Mouse (Mus musculus) CH12.LX (cell line): ENCODE data around the gene Gm19345. TPM values are rescaled to one million over a fixed set of nuclear protein-coding genes. Genes with fewer than 3 reads are reported as not detected.

ENCODE experiments used
- DNase-seq: peaks from one replicate; pipeline ENCODE4 v3.0.0-alpha.2; 2013; ENCODE audit errors: extremely low read depth
- H3K27ac ChIP-seq: 2 replicates; pipeline ENCODE4 v1.5.1; 2012; ENCODE audit warnings: low read depth, mild to moderate bottlenecking, control low read depth, moderate library complexity; ENCODE audit not compliant: insufficient read depth
- H3K27me3 ChIP-seq: replicated peaks from 2 replicates; pipeline ENCODE3; 2012; ENCODE audit warnings: inconsistent platforms
- H3K36me3 ChIP-seq, 2 experiments: replicated peaks in 1 of 2; 2 replicates each; pipeline versions ENCODE3 to v1.6.1; 2012; ENCODE audit warnings: inconsistent platforms in 1 of 2, low read length in 1 of 2, mild to moderate bottlenecking in 1 of 2, mixed read lengths in 1 of 2, moderate library complexity in 1 of 2; ENCODE audit not compliant: control insufficient read depth in 1 of 2, insufficient read depth in 1 of 2
- H3K4me1 ChIP-seq, 2 experiments: 2 replicates each; pipeline ENCODE4 v1.6.1; 2012; ENCODE audit warnings: inconsistent platforms in 1 of 2, moderate library complexity in 1 of 2; ENCODE audit not compliant: insufficient read depth in 2 of 2, control insufficient read depth in 1 of 2
- H3K4me2 ChIP-seq: 2 replicates; pipeline ENCODE4 v1.6.1; 2012; ENCODE audit warnings: low read depth, mild to moderate bottlenecking, control low read depth; ENCODE audit not compliant: poor library complexity, insufficient read depth, severe bottlenecking
- H3K4me3 ChIP-seq, 3 experiments: fragments of 150-350 bp in 1 of 3; sonication (generic) in 1 of 3; replicated peaks in 1 of 3; 2 replicates each; pipeline versions ENCODE3 to v1.5.1; 2011 to 2012; ENCODE audit warnings: low read depth in 2 of 3, low read length in 2 of 3, mild to moderate bottlenecking in 2 of 3, moderate library complexity in 2 of 3, control low read depth in 1 of 3, improper control_type of control experiment in 1 of 3, inconsistent platforms in 1 of 3, mixed read lengths in 1 of 3; ENCODE audit not compliant: poor library complexity in 1 of 3
- H3K79me2 ChIP-seq: replicated peaks from 2 replicates; pipeline ENCODE4 v1.6.1; 2012; ENCODE audit warnings: mild to moderate bottlenecking, moderate library complexity; ENCODE audit not compliant: control insufficient read depth, poor library complexity, insufficient read depth, severe bottlenecking; ENCODE audit errors: extremely low read depth
- H3K9ac ChIP-seq: 2 replicates; pipeline ENCODE4 v1.6.1; 2012; ENCODE audit warnings: low read depth, mild to moderate bottlenecking, control low read depth, moderate library complexity; ENCODE audit not compliant: insufficient read depth
- H3K9me3 ChIP-seq: replicated peaks from 2 replicates; pipeline ENCODE3; 2012; ENCODE audit warnings: low read length, inconsistent platforms, mixed read lengths
- BHLHE40 ChIP-seq: IDR thresholded peaks from 2 replicates; pipeline ENCODE4 v1.6.1; 2011; ENCODE audit warnings: mild to moderate bottlenecking, low read depth, low read length, improper control_type of control experiment
- CHD1 ChIP-seq: IDR thresholded peaks from 2 replicates; pipeline ENCODE4 v1.6.1; 2012; ENCODE audit warnings: low read depth, low read length, improper control_type of control experiment, inconsistent platforms
- CHD2 ChIP-seq: IDR thresholded peaks from 2 replicates; pipeline ENCODE4 v1.6.1; 2011; ENCODE audit warnings: low read length, improper control_type of control experiment
- CTCF ChIP-seq, 2 experiments: IDR thresholded peaks in 1 of 2; conservative IDR thresholded peaks in 1 of 2; 2 replicates each; pipeline ENCODE4 v1.5.1; 2011 to 2012; ENCODE audit warnings: low read depth in 2 of 2, low read length in 2 of 2, improper control_type of control experiment in 1 of 2, inconsistent platforms in 1 of 2, mild to moderate bottlenecking in 1 of 2, moderate library complexity in 1 of 2
- ELF1 ChIP-seq: IDR thresholded peaks from 2 replicates; pipeline ENCODE4 v1.6.1; 2014; ENCODE audit warnings: low read depth, mild to moderate bottlenecking, inconsistent platforms, low read length, improper control_type of control experiment
- GABPA ChIP-seq: IDR thresholded peaks from 2 replicates; pipeline ENCODE4 v1.6.1; 2012; ENCODE audit warnings: low read depth, low read length, improper control_type of control experiment, inconsistent platforms; ENCODE audit not compliant: insufficient replicate concordance
- HCFC1 ChIP-seq: IDR thresholded peaks from 2 replicates; pipeline ENCODE4 v1.6.1; 2012; ENCODE audit warnings: low read depth, mild to moderate bottlenecking, inconsistent platforms, low read length, improper control_type of control experiment
- IRF4 ChIP-seq: IDR thresholded peaks from 2 replicates; pipeline ENCODE4 v1.6.1; 2014; ENCODE audit warnings: low read depth, mild to moderate bottlenecking, inconsistent platforms, low read length, improper control_type of control experiment
- JUND ChIP-seq: conservative IDR thresholded peaks from 2 replicates; pipeline ENCODE4 v1.6.1; 2011; ENCODE audit warnings: low read depth, low read length, improper control_type of control experiment
- KAT2A ChIP-seq: IDR thresholded peaks from 2 replicates; pipeline ENCODE4 v1.6.1; 2012; ENCODE audit warnings: low read length, improper control_type of control experiment, inconsistent platforms; ENCODE audit not compliant: insufficient replicate concordance
- MAZ ChIP-seq: IDR thresholded peaks from 2 replicates; pipeline ENCODE4 v1.6.1; 2012; ENCODE audit warnings: low read depth, mild to moderate bottlenecking, inconsistent platforms, low read length, improper control_type of control experiment, moderate library complexity
- MEF2A ChIP-seq: IDR thresholded peaks from 2 replicates; pipeline ENCODE4 v1.6.1; 2014; ENCODE audit warnings: low read depth, mild to moderate bottlenecking, inconsistent platforms, low read length, improper control_type of control experiment, borderline replicate concordance
- NRF1 ChIP-seq: IDR thresholded peaks from 2 replicates; pipeline ENCODE4 v1.6.1; 2014; ENCODE audit warnings: low read depth, mild to moderate bottlenecking, inconsistent platforms, low read length, improper control_type of control experiment, moderate library complexity
- POLR2A ChIP-seq: IDR thresholded peaks from 2 replicates; pipeline ENCODE4 v1.6.1; 2011; ENCODE audit warnings: low read depth, mild to moderate bottlenecking, improper control_type of control experiment, low read length
- SIN3A ChIP-seq: IDR thresholded peaks from 2 replicates; pipeline ENCODE4 v1.6.1; 2012; ENCODE audit warnings: low read length, improper control_type of control experiment, inconsistent platforms
- UBTF ChIP-seq: IDR thresholded peaks from 2 replicates; pipeline ENCODE4 v1.6.1; 2012; ENCODE audit warnings: low read depth, mild to moderate bottlenecking, inconsistent platforms, low read length, improper control_type of control experiment, moderate library complexity
- ZNF384 ChIP-seq: IDR thresholded peaks from 2 replicates; pipeline ENCODE4 v1.6.1; 2012; ENCODE audit warnings: low read depth, low read length, improper control_type of control experiment, inconsistent platforms
- dilution Hi-C: fragments of 300-500 bp; cut with MboI; formaldehyde crosslinking; loops from 2 replicates; pipeline ENCODE4 v1.14.3; 2020; ENCODE audit warnings: low sequenced_read_pairs; ENCODE audit not compliant: extremely low pct_unique_long_range_greater_than_20kb, extremely low pct_ligation_motif_present
- in situ Hi-C: fragments of 300-500 bp; cut with MboI; formaldehyde crosslinking; loops from 3 replicates; pipeline ENCODE4 v1.14.3; 2019; ENCODE audit warnings: low sequenced_read_pairs, low pct_ligation_motif_present, low pct_unique_long_range_greater_than_20kb, mixed read lengths
- polyA plus RNA-seq: library from polyadenylated mRNA; unstranded; fragments of >175 nt; gene quantifications from 2 replicates; pipeline ENCODE4 v1.2.1, GENCODE M21; 2012; ENCODE audit warnings: low read depth; ENCODE audit not compliant: insufficient read length
- total RNA-seq, 2 experiments: library from RNA; depleted of rRNA; stranded (reverse); fragments of 300-350 nt in 1 of 2; fragments of >200 nt in 1 of 2; gene quantifications; 2 replicates each; pipeline ENCODE4 v1.2.3; 2012 to 2014

The Gm19345 gene
- total and polyA plus RNA-seq, 3 experiments: 0.59 to 4.1 TPM; not detected in 1

DNA sequence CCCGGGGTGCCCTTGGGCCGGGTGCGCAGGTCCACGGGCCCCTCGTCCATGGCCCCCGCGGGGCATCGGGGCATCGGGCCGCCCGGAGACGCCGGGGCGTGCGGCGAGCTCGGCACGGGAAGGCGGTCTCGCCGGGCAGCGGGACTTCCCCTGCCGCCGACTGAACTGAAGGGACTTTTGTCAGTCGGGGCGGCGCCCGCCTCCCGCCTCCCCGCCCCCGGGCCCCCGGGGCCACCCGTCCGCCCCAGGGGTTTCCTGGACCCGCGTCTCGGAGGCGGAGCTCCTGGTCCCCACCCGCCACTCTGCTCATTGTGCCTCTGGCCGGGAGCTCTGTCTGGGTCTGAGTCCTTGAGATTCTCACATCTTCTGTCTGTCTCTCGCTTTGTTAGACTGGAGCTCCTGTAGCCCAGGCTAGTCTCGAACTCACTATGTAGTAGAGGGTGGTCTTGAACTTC lies 29.2 kb upstream of the Gm19345 start, which contains the start of gene Bcl3 (continued):
- TF ChIP-seq ELF1 (peak; percentile 42), NRF1 (0 out of 2 replicates have a peak, but pooled peaks have one; percentile 22), JUND (no peak), CTCF (conservative IDR thresholded peaks at IDR 0.05 in 1 of 2, IDR thresholded peaks at IDR 0.05 in 1 of 2; ENCODE audit: low read depth in 2 of 2, low read length in 2 of 2) (no peak), GABPA (no peak), UBTF (peak; percentile 82), BHLHE40 (peak; percentile 92), SIN3A (peak; percentile 71)

DNA sequence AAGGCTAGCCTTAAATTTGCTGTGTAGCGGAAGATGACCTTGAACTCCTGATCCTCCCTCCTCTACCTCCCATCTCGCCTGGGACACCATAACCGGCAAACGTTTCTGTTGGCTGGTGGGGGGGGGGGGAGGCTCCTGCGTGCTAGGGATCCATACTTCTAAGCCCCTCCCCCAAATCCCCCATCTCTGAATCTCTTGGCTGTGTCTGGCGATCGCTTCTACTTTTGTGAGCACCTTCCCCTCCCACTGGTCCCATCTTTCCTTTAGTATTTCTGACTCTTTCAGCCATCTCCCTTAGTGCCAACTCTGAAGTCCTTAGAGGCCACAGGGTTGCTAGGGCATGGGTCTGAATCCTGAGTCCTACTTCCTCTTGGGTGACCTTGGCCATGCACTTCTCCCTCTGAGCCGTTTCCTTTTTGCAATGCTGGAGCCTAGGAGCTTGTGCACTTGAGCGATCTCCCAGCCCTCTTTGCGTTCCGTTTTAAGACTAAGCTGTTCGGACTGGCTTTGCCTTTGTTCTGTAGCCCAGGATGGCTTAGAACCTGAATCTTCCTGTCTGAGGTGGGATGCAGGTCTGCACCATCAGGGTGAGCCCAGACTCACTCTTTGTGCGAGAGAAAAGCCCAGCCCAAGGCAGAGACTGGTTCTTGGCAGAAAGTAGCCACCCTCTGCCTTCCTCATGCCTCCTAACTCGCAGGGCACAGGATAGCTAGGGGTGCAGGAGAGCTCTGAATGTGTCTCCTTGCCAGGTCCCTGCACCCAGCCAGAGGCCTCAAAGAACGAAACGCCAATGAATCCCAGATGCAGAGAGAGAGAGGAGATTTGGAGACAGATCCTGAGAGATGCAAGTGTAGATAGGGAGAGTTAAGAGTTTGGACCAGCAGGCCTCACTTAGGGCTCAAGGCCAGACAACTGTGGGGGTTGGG lies 28.3 kb upstream of the Gm19345 start:
- Histone ChIP-seq H3K4me2 (peak overlapping the region; percentile 77), H3K36me3 (peaks cover 13 to 26% of the 10 kb centered on the region in 2 experiments), H3K9ac (peak overlapping the region; percentile 93; the same call in 1 of the 2 replicates), H3K9me3 (peaks cover 5% of the 10 kb centered on the region), H3K27ac (peak overlapping the region; percentile 97), H3K27me3 (no peaks in the 10 kb centered on the region), H3K4me3 (peak overlapping the region; percentile 64 to 92 (median 82)), H3K79me2 (peaks cover 34% of the 10 kb centered on the region), H3K4me1 (peaks cover 24 to 49% of the 10 kb centered on the region in 2 experiments)
- dilution Hi-C loops: no loop called here
- DNase-seq: peak; percentile 56
- in situ Hi-C loops: no loop called here
- TF ChIP-seq POLR2A: no peak
- TF ChIP-seq KAT2A: 0 out of 2 replicates have a peak, but pooled peaks have one; percentile 31
- TF ChIP-seq CHD1: peak; percentile 50; the same call in 1 of the 2 replicates
- TF ChIP-seq MAZ: peak; percentile 68; the same call in 1 of the 2 replicates
- peak; percentile 19; the same call in 1 of the 2 replicates for TF ChIP-seq HCFC1
- 0 out of 2 replicates have a peak, but pooled peaks have one; percentile 28 for TF ChIP-seq UBTF
- 0 out of 2 replicates have a peak, but pooled peaks have one; percentile 31 for TF ChIP-seq ELF1
- TF ChIP-seq IRF4: 0 out of 2 replicates have a peak, but pooled peaks have one; percentile 21
- peak; percentile 40; the same call in 1 of the 2 replicates for TF ChIP-seq MEF2A
- peak; percentile 37; the same call in 1 of the 2 replicates for TF ChIP-seq CHD2
- TF ChIP-seq ZNF384: no peak
- TF ChIP-seq GABPA: no peak
- peak; percentile 27; the same call in 1 of the 2 replicates for TF ChIP-seq BHLHE40
